Mouse (Mus musculus) retina, adult 2 months (tissue): ENCODE results near the gene Pkd1.
A peak's percentile ranks its signal among the peaks of the same experiment; 100 is the strongest.

Source experiments
- DNase-seq: peaks from one replicate; pipeline ENCODE4 v3.0.0-alpha.2; 2012; ENCODE audit warnings: low read depth, low spot score

The Pkd1 gene

GRCm38 (mm10) chr17:24533099-24533992 is 16.3 kb upstream of the Pkd1 start:
- DNase-seq: peak; percentile 68

GRCm38 (mm10) chr17:24534160-24534718 is 15.4 kb upstream of the Pkd1 start, which contains the start of gene Rab26:
Gene Rab26 (minus strand): TSS chr17:24534210.
- DNase-seq: no peak

GRCm38 (mm10) chr17:24535300-24535699 is 14.3 kb upstream of the Pkd1 start:
- no peak for DNase-seq

- no peak for DNase-seq
These were observed 12.1 kb upstream of the Pkd1 start for GRCm38 (mm10) chr17:24537536-24537935.

- no peak for DNase-seq
These were observed 10.7 kb upstream of the Pkd1 start for GRCm38 (mm10) chr17:24538950-24539349.

GRCm38 (mm10) chr17:24540375-24540774 is 9.3 kb upstream of the Pkd1 start:
- no peak for DNase-seq

- no peak for DNase-seq
These were observed 5.0 kb upstream of the Pkd1 start for GRCm38 (mm10) chr17:24544613-24545012.

GRCm38 (mm10) chr17:24545247-24545646 is 4.4 kb upstream of the Pkd1 start:
- DNase-seq: no peak

- DNase-seq: no peak
These were observed 3.4 kb upstream of the Pkd1 start for GRCm38 (mm10) chr17:24546234-24546633.

- DNase-seq: no peak
These were observed 1.2 kb upstream of the Pkd1 start for GRCm38 (mm10) chr17:24548435-24548834.

GRCm38 (mm10) chr17:24548921-24549617 is 565 bp upstream of the Pkd1 start:
- DNase-seq: no peak

GRCm38 (mm10) chr17:24550416-24551049 is 899 bp downstream of the Pkd1 start:
- no peak for DNase-seq

- DNase-seq: no peak
These were observed 1.4 kb downstream of the Pkd1 start for GRCm38 (mm10) chr17:24551050-24551444.

GRCm38 (mm10) chr17:24557091-24557490 is 7.5 kb downstream of the Pkd1 start:
- DNase-seq: no peak

- DNase-seq: no peak
These were observed 9.0 kb downstream of the Pkd1 start for GRCm38 (mm10) chr17:24558600-24559099.

- no peak for DNase-seq
These were observed 9.5 kb downstream of the Pkd1 start for GRCm38 (mm10) chr17:24559146-24559545.

- DNase-seq: no peak
These were observed 10.8 kb downstream of the Pkd1 start for GRCm38 (mm10) chr17:24560301-24561028.

GRCm38 (mm10) chr17:24561592-24561991 is 12.0 kb downstream of the Pkd1 start:
- no peak for DNase-seq

GRCm38 (mm10) chr17:24563638-24564037 is 14.0 kb downstream of the Pkd1 start:
- no peak for DNase-seq

GRCm38 (mm10) chr17:24564422-24564821 is 14.8 kb downstream of the Pkd1 start:
- DNase-seq: no peak

- DNase-seq: no peak
These were observed 15.5 kb downstream of the Pkd1 start for GRCm38 (mm10) chr17:24565092-24565491.
